Mouse (Mus musculus): ENCODE results near the gene Exoc4. TPM values are rescaled to one million over a fixed set of nuclear protein-coding genes. Genes with fewer than 3 reads are reported as not detected.
A peak's percentile ranks its signal among the peaks of the same experiment; 100 is the strongest.

Gene Exoc4
- total RNA-seq, 2 experiments from 2014 or later, result 87.6 to 90.9 TPM

DNA sequence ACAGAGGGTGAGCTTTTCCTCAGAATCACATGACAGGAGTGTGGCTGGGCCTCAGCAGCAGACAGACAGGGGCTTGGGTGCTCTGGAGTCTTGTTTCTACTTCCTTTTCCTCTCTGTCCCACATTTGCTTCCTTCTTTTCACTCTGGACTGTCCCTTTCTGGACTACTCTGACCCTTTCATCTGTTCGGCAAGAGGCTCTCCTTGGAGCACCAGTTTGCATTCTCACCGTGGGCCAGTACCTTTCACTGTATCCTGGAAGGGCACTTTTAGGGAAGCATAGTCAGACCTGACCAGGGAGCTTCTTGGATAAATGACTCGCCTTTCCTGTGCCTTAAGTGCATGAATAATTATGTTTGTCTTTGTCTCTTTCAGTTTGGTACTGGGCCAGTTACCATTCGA, 266.5 kb downstream of the Exoc4 start:
- DNase-seq (ENCODE audit: low spot score in 2 of 2), result no peak
- no peak overlapping the region for H3K4me3 ChIP-seq
- H3K27ac ChIP-seq, result peak overlapping the region; percentile 43
- TF ChIP-seq CTCF (conservative IDR thresholded peaks at IDR 0.05), result no peak

DNA sequence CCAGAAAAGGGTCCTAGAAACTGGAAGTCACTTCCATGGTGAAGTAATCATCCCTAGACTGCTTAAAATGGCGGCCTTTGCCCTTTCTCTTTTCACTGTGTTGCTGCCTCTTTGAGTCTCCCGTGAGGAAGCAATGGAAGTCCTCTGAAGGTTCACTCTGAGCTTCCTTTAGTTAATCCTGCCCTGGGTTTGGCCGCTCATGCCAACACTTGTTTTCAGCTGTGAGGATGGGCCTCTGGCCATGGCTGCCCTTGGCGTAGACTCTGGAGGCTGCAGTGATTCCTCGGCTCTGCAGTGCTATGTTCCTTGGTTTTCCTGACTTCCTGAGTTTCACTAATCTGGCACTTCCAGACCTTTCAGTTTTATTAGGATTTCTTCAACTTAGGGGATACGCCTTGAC, 267.9 kb downstream of the Exoc4 start:
- Histone ChIP-seq H3K27ac (peak overlapping the region; percentile 49), H3K4me3 (no peak overlapping the region)
- TF ChIP-seq CTCF (conservative IDR thresholded peaks at IDR 0.05), result no peak
- no peak for DNase-seq (ENCODE audit: low spot score in 2 of 2)

GRCm38 (mm10) chr6:33517890-33518410, 269.1 kb downstream of the Exoc4 start:
- DNase-seq (ENCODE audit: low spot score in 2 of 2), result no peak
- no peak overlapping the region for H3K4me3 ChIP-seq
- no peak overlapping the region for H3K27ac ChIP-seq
- TF ChIP-seq CTCF (conservative IDR thresholded peaks at IDR 0.05), result no peak

- Histone ChIP-seq H3K27ac (peak overlapping the region; percentile 82), H3K4me3 (no peak overlapping the region)
- peak; percentile 54 to 73 for DNase-seq (ENCODE audit: low spot score in 2 of 2)
- no peak for TF ChIP-seq CTCF (conservative IDR thresholded peaks at IDR 0.05)
Observed at GRCm38 (mm10) chr6:33525695-33526366, 276.9 kb downstream of the Exoc4 start.

- no peak for DNase-seq (ENCODE audit: low spot score in 2 of 2)
- TF ChIP-seq CTCF (conservative IDR thresholded peaks at IDR 0.05), result no peak
- no peak overlapping the region for H3K4me3 ChIP-seq
- no peak overlapping the region for H3K27ac ChIP-seq
Observed at GRCm38 (mm10) chr6:33540356-33540755, 291.5 kb downstream of the Exoc4 start.

- Histone ChIP-seq H3K4me3 (no peak overlapping the region), H3K27ac (peak overlapping the region; percentile 86)
- TF ChIP-seq CTCF (conservative IDR thresholded peaks at IDR 0.05), result no peak
- DNase-seq (ENCODE audit: low spot score in 2 of 2), result peak; percentile 26 to 65
Observed at GRCm38 (mm10) chr6:33542712-33543111, 293.8 kb downstream of the Exoc4 start.

DNA sequence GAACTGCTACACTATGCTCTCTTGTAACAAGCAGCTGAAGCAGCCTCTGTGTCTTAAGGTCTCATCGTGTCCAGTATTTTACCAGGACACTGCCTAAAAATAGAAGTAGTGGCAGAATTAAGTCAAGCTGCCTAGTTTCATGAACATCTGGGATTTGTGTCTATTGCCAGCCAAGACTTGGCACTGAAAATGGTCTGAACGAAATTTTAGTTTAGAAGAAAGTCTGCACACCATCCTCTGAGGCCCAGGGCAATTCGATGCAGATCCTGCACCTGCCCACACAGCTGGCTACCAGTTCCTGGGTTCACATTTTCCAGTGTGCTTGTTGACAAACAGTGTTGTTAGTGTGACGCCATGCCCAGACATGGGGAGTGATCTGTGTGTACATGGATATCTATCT, 303.0 kb downstream of the Exoc4 start:
- no peak for DNase-seq (ENCODE audit: low spot score in 2 of 2)
- TF ChIP-seq CTCF (conservative IDR thresholded peaks at IDR 0.05), result no peak
- Histone ChIP-seq H3K27ac (peak overlapping the region; percentile 64), H3K4me3 (no peak overlapping the region)

- DNase-seq (ENCODE audit: low spot score in 2 of 2), result peak in 1 of 2 experiments; percentile 33
- TF ChIP-seq CTCF (conservative IDR thresholded peaks at IDR 0.05), result no peak
- Histone ChIP-seq H3K27ac (peak overlapping the region; percentile 69; the same call in 1 of the 2 replicates), H3K4me3 (no peak overlapping the region)
Observed at GRCm38 (mm10) chr6:33560925-33561324, 312.0 kb downstream of the Exoc4 start.

GRCm38 (mm10) chr6:33561911-33562310, 313.0 kb downstream of the Exoc4 start:
- 0 out of 2 replicates have a peak overlapping the region, but pooled peaks have one; percentile 69 for H3K27ac ChIP-seq
- no peak for DNase-seq (ENCODE audit: low spot score in 2 of 2)
- TF ChIP-seq CTCF (conservative IDR thresholded peaks at IDR 0.05), result no peak

GRCm38 (mm10) chr6:33575947-33576346, 327.1 kb downstream of the Exoc4 start:
- H3K4me3 ChIP-seq, result no peak overlapping the region
- no peak overlapping the region for H3K27ac ChIP-seq
- no peak for TF ChIP-seq CTCF (conservative IDR thresholded peaks at IDR 0.05)
- DNase-seq (ENCODE audit: low spot score in 2 of 2), result no peak

More at GRCm38 (mm10) chr6:33561911-33562310, 313.0 kb downstream of the Exoc4 start:
- no peak overlapping the region for H3K4me3 ChIP-seq

DNA sequence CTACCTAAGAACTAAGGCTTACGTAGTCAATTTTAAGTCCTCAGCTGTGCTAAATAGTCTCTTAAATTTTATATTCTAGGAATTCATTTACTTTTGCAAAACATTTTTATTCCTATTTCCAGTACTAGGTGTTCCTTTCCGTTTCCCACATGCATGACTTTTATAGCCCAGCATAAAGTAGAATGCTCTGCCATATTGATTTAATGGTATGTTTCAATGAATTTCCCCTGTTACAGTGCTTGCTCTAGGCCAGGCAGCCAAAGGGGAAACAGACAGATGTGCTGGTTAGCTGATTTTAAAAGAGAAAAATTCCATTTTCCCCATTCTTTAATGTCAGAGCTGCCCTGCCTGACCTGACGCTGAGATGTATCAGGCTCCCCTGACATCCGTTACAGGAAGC, 359.6 kb downstream of the Exoc4 start:
- no peak for DNase-seq (ENCODE audit: low spot score in 2 of 2)
- Histone ChIP-seq H3K27ac (no peak overlapping the region), H3K4me3 (no peak overlapping the region)
- no peak for TF ChIP-seq CTCF (conservative IDR thresholded peaks at IDR 0.05)

DNA sequence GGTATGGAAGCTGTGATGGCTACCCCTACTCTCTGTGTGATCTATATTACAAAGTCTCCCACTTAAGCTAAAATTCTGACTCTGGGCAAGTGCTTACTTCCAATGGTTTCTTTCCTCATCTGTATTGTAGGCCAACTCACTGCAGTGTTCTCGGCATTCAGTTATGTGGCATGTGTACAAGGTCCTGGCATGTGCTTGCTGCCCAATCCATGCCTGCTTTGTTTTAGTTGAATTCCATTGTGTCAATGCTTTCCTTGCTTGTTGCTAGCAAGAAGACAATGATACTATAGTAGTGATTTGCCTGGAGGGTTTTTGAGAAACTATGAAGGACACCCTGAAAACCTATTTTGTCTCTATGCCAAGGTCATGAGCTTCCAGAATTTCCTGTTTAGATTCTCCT, 365.1 kb downstream of the Exoc4 start:
- no peak overlapping the region for H3K4me3 ChIP-seq
- no peak for DNase-seq (ENCODE audit: low spot score in 2 of 2)
- no peak overlapping the region for H3K27ac ChIP-seq
- TF ChIP-seq CTCF (conservative IDR thresholded peaks at IDR 0.05), result no peak

- Histone ChIP-seq H3K27ac (no peak overlapping the region), H3K4me3 (no peak overlapping the region)
- no peak for DNase-seq (ENCODE audit: low spot score in 2 of 2)
- TF ChIP-seq CTCF (conservative IDR thresholded peaks at IDR 0.05), result no peak
Observed at GRCm38 (mm10) chr6:33618590-33618989, 369.7 kb downstream of the Exoc4 start.

GRCm38 (mm10) chr6:33620701-33621100, 371.8 kb downstream of the Exoc4 start:
- no peak for TF ChIP-seq CTCF (conservative IDR thresholded peaks at IDR 0.05)
- Histone ChIP-seq H3K4me3 (no peak overlapping the region), H3K27ac (no peak overlapping the region)
- no peak for DNase-seq (ENCODE audit: low spot score in 2 of 2)
